8 mouse cellular contexts compared by ENCODE assay signal in genomic region chr12:69159578-69159940, GRCm38 (mm10). TPM values are rescaled to one million over a fixed set of nuclear protein-coding genes. Genes with fewer than 3 reads are reported as not detected.
DNase-seq lines count a peak whose midpoint lies in the region; ATAC-seq lines count a peak whose summit lies in the region.

No protein-coding gene starts in this region.

- H3K9ac ChIP-seq in heart, embryonic 15.5 days, result no peak overlapping the region
- H3K9ac ChIP-seq in limb, embryonic 15.5 days, result no peak overlapping the region
- no peak overlapping the region for H3K9ac ChIP-seq in neural tube, embryonic 12.5 days

- ATAC-seq in common myeloid progenitor, adult 5-6 weeks (replicated peaks; ENCODE audit: low read depth, poor library complexity, severe bottlenecking), result peak; percentile 52
- no peak; the same call in 1 of the 2 replicates for ATAC-seq in heart, embryonic 15.5 days (replicated peaks; ENCODE audit: insufficient number of reproducible peaks, insufficient read depth, low FRiP score, low read depth)
- ATAC-seq in limb, embryonic 15.5 days (ENCODE audit: insufficient number of reproducible peaks, low FRiP score, low TSS enrichment, low read depth), result no peak
- 0 out of 2 replicates have a peak, but pooled peaks have one; percentile 4 for ATAC-seq in neural tube, embryonic 12.5 days (ENCODE audit: low FRiP score, low read depth)

- H3K4me2 ChIP-seq in heart, embryonic 15.5 days, result peak overlapping the region; percentile 36; the same call in 1 of the 2 replicates
- H3K4me2 ChIP-seq in limb, embryonic 15.5 days, result no peak overlapping the region
- peak overlapping the region; percentile 24; the same call in 1 of the 2 replicates for H3K4me2 ChIP-seq in neural tube, embryonic 12.5 days (replicated peaks)

- peaks cover 4% of the 10 kb centered on the region for H3K4me1 ChIP-seq in heart, embryonic 15.5 days (replicated peaks)
- H3K4me1 ChIP-seq in limb, embryonic 15.5 days, result peaks cover 4% of the 10 kb centered on the region
- H3K4me1 ChIP-seq in neural tube, embryonic 12.5 days, result peaks cover 5% of the 10 kb centered on the region

- peaks cover 15% of the 10 kb centered on the region for H3K36me3 ChIP-seq in heart, embryonic 15.5 days
- H3K36me3 ChIP-seq in limb, embryonic 15.5 days, result peaks cover 17% of the 10 kb centered on the region
- H3K36me3 ChIP-seq in neural tube, embryonic 12.5 days, result peaks cover 17% of the 10 kb centered on the region

- WGBS in heart, embryonic 15.5 days, result 5% methylated on average over 9 of the region's 9 CpGs
- whole genome bisulfite sequencing in limb, embryonic 15.5 days, result 4% methylated on average over 9 of the region's 9 CpGs
- WGBS in neural tube, embryonic 12.5 days, result 5% methylated on average over 9 of the region's 9 CpGs

- H3K27me3 ChIP-seq in heart, embryonic 15.5 days, result no peaks in the 10 kb centered on the region
- H3K27me3 ChIP-seq in limb, embryonic 15.5 days, result no peaks in the 10 kb centered on the region
- H3K27me3 ChIP-seq in neural tube, embryonic 12.5 days (replicated peaks), result no peaks in the 10 kb centered on the region

- peak; percentile 48 for DNase-seq in cerebellum, adult 8-10 months
- no peak for DNase-seq in cerebellum, adult 11-12 months
- DNase-seq in A20 (ENCODE audit: low read depth, low spot score), result peak; percentile 87
- DNase-seq in frontal cortex, postnatal 25 days (ENCODE audit: low spot score in 2 of 2), result no peak

- H3K9me3 ChIP-seq in heart, embryonic 15.5 days (replicated peaks), result no peaks in the 10 kb centered on the region
- no peaks in the 10 kb centered on the region for H3K9me3 ChIP-seq in limb, embryonic 15.5 days
- no peaks in the 10 kb centered on the region for H3K9me3 ChIP-seq in neural tube, embryonic 12.5 days

- H3K27ac ChIP-seq in heart, embryonic 15.5 days, result peak overlapping the region; percentile 75
- 0 out of 2 replicates have a peak overlapping the region, but pooled peaks have one; percentile 63 for H3K27ac ChIP-seq in limb, embryonic 15.5 days
- no peak overlapping the region for H3K27ac ChIP-seq in neural tube, embryonic 12.5 days

- H3K4me3 ChIP-seq in heart, embryonic 15.5 days, result peak overlapping the region; percentile 88
- H3K4me3 ChIP-seq in limb, embryonic 15.5 days, result peak overlapping the region; percentile 66
- no peak overlapping the region for H3K4me3 ChIP-seq in neural tube, embryonic 12.5 days

RNA-seq across cellular contexts. Expression of gene Rps29, which starts 0.6 kb away (rescaled TPM):
- 2,127 and 2,208 TPM in 2 replicates for total RNA-seq in common myeloid progenitor, adult 5-6 weeks (2017)
- 1,037 and 1,363 TPM in 2 replicates for polyA plus RNA-seq in heart, embryonic 15.5 days (2015; fragmentation: Nextera tagmentation; extraction: Ambion mirVana)
- 1,239 and 1,758 TPM in 2 replicates for polyA plus RNA-seq in limb, embryonic 15.5 days (2015; fragmentation: Nextera tagmentation; extraction: Ambion mirVana)
- polyA plus RNA-seq in neural tube, embryonic 12.5 days (2016; fragmentation: Nextera tagmentation; extraction: Ambion mirVana), result 1,233 and 1,267 TPM in 2 replicates

RNA-seq across cellular contexts. Expression of gene Lrr1, which starts 9.1 kb away (rescaled TPM):
- 9.8 and 16.1 TPM in 2 replicates for total RNA-seq in common myeloid progenitor, adult 5-6 weeks (2017)
- polyA plus RNA-seq in heart, embryonic 15.5 days (2015; fragmentation: Nextera tagmentation; extraction: Ambion mirVana), result 10.4 and 12.6 TPM in 2 replicates
- polyA plus RNA-seq in limb, embryonic 15.5 days (2015; fragmentation: Nextera tagmentation; extraction: Ambion mirVana), result 19.5 and 21.3 TPM in 2 replicates
- polyA plus RNA-seq in neural tube, embryonic 12.5 days (2016; fragmentation: Nextera tagmentation; extraction: Ambion mirVana), result 13.8 and 17.4 TPM in 2 replicates

RNA-seq across cellular contexts. Expression of gene Rpl36al, which starts 24.3 kb away (rescaled TPM):
- total RNA-seq in common myeloid progenitor, adult 5-6 weeks (2017), result 891 and 1,224 TPM in 2 replicates
- 376 and 496 TPM in 2 replicates for polyA plus RNA-seq in heart, embryonic 15.5 days (2015; fragmentation: Nextera tagmentation; extraction: Ambion mirVana)
- 551 and 592 TPM in 2 replicates for polyA plus RNA-seq in limb, embryonic 15.5 days (2015; fragmentation: Nextera tagmentation; extraction: Ambion mirVana)
- polyA plus RNA-seq in neural tube, embryonic 12.5 days (2016; fragmentation: Nextera tagmentation; extraction: Ambion mirVana), result 443 and 444 TPM in 2 replicates

RNA-seq across cellular contexts. Expression of gene Mgat2, which starts 24.4 kb away (rescaled TPM):
- total RNA-seq in common myeloid progenitor, adult 5-6 weeks (2017), result 105 and 110 TPM in 2 replicates
- polyA plus RNA-seq in heart, embryonic 15.5 days (2015; fragmentation: Nextera tagmentation; extraction: Ambion mirVana), result 40.1 and 45.2 TPM in 2 replicates
- 63.4 and 65.2 TPM in 2 replicates for polyA plus RNA-seq in limb, embryonic 15.5 days (2015; fragmentation: Nextera tagmentation; extraction: Ambion mirVana)
- polyA plus RNA-seq in neural tube, embryonic 12.5 days (2016; fragmentation: Nextera tagmentation; extraction: Ambion mirVana), result 50.7 and 51.2 TPM in 2 replicates

RNA-seq across cellular contexts. Expression of gene Gm49383, which starts 37.3 kb away (rescaled TPM):
- 43.1 and 49.1 TPM in 2 replicates for total RNA-seq in common myeloid progenitor, adult 5-6 weeks (2017)
- 14.3 and 16.2 TPM in 2 replicates for polyA plus RNA-seq in heart, embryonic 15.5 days (2015; fragmentation: Nextera tagmentation; extraction: Ambion mirVana)
- 28.2 and 30.7 TPM in 2 replicates for polyA plus RNA-seq in limb, embryonic 15.5 days (2015; fragmentation: Nextera tagmentation; extraction: Ambion mirVana)
- polyA plus RNA-seq in neural tube, embryonic 12.5 days (2016; fragmentation: Nextera tagmentation; extraction: Ambion mirVana), result 26.6 and 27.6 TPM in 2 replicates

Comparison
In these comparisons a context has a peak if more than half of its experiments do, and no peak if none do; other contexts are left out.
1. DNase-seq: peak in cerebellum, adult 8-10 months (single experiment) and A20 (single experiment); none in cerebellum, adult 11-12 months (single experiment) and frontal cortex, postnatal 25 days (0 of 2).
2. ATAC-seq: peak in common myeloid progenitor, adult 5-6 weeks (single experiment) and neural tube, embryonic 12.5 days (single experiment); none in heart, embryonic 15.5 days (single experiment) and limb, embryonic 15.5 days (single experiment).